Mouse (Mus musculus): ENCODE measurements around the gene Sec14l2. TPM values are rescaled to one million over a fixed set of nuclear protein-coding genes. Genes with fewer than 3 reads are reported as not detected.
A peak's percentile ranks its signal among the peaks of the same experiment; 100 is the strongest.

Sec14l2 gene
- polyA plus RNA-seq, 1 experiment from 2014 or later = 3.3 TPM

DNA sequence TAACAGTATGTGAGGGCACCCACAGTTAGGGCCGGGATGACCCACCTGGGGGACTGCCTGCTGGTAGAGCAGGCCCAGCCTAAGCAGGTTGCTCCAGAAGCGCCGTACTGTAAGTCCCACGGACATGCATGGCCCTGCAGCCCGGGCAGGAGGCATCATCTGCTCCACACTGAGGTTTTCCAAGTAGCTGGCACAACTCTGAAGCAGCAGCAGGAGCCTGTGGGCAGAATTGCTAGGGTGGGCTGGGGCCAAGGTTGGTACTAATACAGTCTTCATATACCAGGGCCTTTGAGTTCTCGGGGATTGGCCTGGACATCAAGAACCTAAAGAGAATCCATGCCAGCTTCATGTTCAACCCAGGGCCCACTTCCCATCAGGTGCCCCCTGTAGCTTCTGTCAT, 26.7 kb upstream of the Sec14l2 start:
- Histone ChIP-seq H3K36me3 (ENCODE audit: control insufficient read depth, insufficient read depth, low read length) (no peaks in the 10 kb centered on the region), H3K9ac (ENCODE audit: low read length) (no peak overlapping the region), H3K27ac (ENCODE audit: low read length) (no peak overlapping the region), H3K4me3 (ENCODE audit: low read length) (no peak overlapping the region), H3K4me2 (ENCODE audit: low read depth, low read length) (no peak overlapping the region), H3K4me1 (replicated peaks; ENCODE audit: control insufficient read depth, insufficient read depth, low read length) (no peaks in the 10 kb centered on the region), H3K27me3 (ENCODE audit: control insufficient read depth, insufficient read depth, low read depth, low read length) (no peaks in the 10 kb centered on the region), H3K9me3 (ENCODE audit: control insufficient read depth, low read length) (no peaks in the 10 kb centered on the region)
- ATAC-seq (ENCODE audit: low read depth) = no peak
- 91% methylated on average over 6 of the region's 6 CpGs for WGBS

DNA sequence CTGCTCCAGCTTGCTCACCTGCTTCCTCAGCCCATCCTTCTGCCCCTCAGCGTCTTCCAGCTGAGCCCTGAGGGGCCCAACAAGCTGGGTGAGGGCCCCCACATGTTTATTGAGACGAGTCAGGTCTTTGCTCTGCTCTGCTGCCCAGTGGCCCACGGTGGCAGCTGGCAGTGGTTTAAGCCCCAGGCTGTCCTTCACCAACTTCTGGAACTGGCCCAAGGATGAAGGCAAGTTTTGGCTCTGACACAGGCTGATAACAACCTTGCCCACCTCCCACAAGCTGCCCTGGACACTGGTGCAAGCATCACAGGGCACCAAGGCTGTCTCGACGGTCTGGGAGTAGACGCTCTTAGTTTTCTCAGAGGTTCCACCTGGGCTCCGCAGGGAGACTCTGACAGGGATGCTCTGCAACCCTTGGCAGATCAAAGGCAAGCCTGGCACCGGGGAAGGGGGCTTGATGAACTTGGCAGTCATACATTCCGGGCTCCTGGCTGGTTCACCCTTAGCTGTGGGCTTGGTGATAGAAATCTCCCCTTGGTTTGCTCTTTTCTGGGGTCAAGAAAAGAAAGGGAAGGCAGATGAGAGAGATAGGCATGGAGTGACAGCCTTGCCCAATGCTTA, 25.4 kb upstream of the Sec14l2 start:
- no peak overlapping the region for H3K4me3 ChIP-seq (ENCODE audit: low read length)
- no peaks in the 10 kb centered on the region for H3K4me1 ChIP-seq (replicated peaks; ENCODE audit: control insufficient read depth, insufficient read depth, low read length)
- no peaks in the 10 kb centered on the region for H3K27me3 ChIP-seq (ENCODE audit: control insufficient read depth, insufficient read depth, low read depth, low read length)
- H3K9me3 ChIP-seq (ENCODE audit: control insufficient read depth, low read length) = no peaks in the 10 kb centered on the region
- no peak overlapping the region for H3K4me2 ChIP-seq (ENCODE audit: low read depth, low read length)
- no peaks in the 10 kb centered on the region for H3K36me3 ChIP-seq (ENCODE audit: control insufficient read depth, insufficient read depth, low read length)
- H3K9ac ChIP-seq (ENCODE audit: low read length) = no peak overlapping the region
- H3K27ac ChIP-seq (ENCODE audit: low read length) = no peak overlapping the region
- WGBS = 75% methylated on average over 9 of the region's 9 CpGs
- no peak for ATAC-seq (ENCODE audit: low read depth)

DNA sequence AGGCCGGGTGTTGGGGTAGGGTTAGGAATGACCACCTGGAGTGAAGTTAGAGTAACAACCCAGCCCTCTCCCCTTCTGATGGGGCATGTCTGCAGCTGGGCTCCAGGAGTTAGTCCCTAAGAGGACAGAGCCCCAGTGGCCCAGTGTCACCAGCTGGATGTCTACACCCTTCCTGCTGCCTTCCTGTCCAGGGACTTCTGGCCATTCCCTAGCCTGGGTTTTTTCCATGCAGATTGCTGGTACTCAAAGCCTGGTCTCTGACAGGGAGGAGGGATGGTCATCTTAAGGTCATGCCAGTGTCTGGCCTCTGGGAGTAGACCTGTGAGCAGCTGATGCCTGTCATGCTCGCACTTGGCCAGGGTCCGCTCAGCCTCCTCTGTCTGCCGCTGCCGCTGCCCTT, 24.9 kb upstream of the Sec14l2 start:
- ATAC-seq (ENCODE audit: low read depth) = no peak
- peaks cover 3% of the 10 kb centered on the region; the same call in 1 of the 2 replicates for H3K36me3 ChIP-seq (ENCODE audit: control insufficient read depth, insufficient read depth, low read length)

DNA sequence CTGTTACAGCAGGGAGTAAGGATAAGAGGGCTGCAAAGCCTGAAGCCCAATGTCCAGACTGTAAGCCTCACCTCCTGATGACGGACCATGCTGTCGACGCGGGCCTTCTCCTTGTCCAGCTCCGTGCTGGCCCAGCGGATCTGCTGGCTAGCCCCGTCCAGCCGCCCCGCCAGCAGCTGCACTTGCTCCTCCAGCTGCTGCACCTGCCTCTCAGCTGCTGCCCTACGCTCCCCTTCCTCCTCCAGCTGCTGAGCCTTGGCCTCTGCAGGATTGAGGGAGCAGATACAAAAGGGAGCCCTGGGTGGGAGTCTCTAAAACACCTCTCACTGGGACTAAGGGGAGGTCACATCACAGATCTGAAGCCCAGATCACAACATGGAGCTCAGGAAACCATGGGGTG, 23.9 kb upstream of the Sec14l2 start:
- Histone ChIP-seq H3K36me3 (ENCODE audit: control insufficient read depth, insufficient read depth, low read length) (peaks cover 12% of the 10 kb centered on the region; the same call in 1 of the 2 replicates), H3K4me2 (ENCODE audit: low read depth, low read length) (no peak overlapping the region), H3K27ac (ENCODE audit: low read length) (no peak overlapping the region), H3K9ac (ENCODE audit: low read length) (no peak overlapping the region), H3K4me3 (ENCODE audit: low read length) (no peak overlapping the region), H3K9me3 (ENCODE audit: control insufficient read depth, low read length) (no peaks in the 10 kb centered on the region), H3K4me1 (replicated peaks; ENCODE audit: control insufficient read depth, insufficient read depth, low read length) (no peaks in the 10 kb centered on the region), H3K27me3 (ENCODE audit: control insufficient read depth, insufficient read depth, low read depth, low read length) (no peaks in the 10 kb centered on the region)
- WGBS = 78% methylated on average over 10 of the region's 10 CpGs
- ATAC-seq (ENCODE audit: low read depth) = no peak

More for the DNA sequence above, 24.9 kb upstream of the Sec14l2 start:
- WGBS = 87% methylated on average over 5 of the region's 5 CpGs
- H3K4me1 ChIP-seq (replicated peaks; ENCODE audit: control insufficient read depth, insufficient read depth, low read length) = no peaks in the 10 kb centered on the region
- H3K4me3 ChIP-seq (ENCODE audit: low read length) = no peak overlapping the region
- H3K9ac ChIP-seq (ENCODE audit: low read length) = no peak overlapping the region
- H3K27ac ChIP-seq (ENCODE audit: low read length) = no peak overlapping the region
- no peaks in the 10 kb centered on the region for H3K27me3 ChIP-seq (ENCODE audit: control insufficient read depth, insufficient read depth, low read depth, low read length)
- no peaks in the 10 kb centered on the region for H3K9me3 ChIP-seq (ENCODE audit: control insufficient read depth, low read length)
- H3K4me2 ChIP-seq (ENCODE audit: low read depth, low read length) = no peak overlapping the region

DNA sequence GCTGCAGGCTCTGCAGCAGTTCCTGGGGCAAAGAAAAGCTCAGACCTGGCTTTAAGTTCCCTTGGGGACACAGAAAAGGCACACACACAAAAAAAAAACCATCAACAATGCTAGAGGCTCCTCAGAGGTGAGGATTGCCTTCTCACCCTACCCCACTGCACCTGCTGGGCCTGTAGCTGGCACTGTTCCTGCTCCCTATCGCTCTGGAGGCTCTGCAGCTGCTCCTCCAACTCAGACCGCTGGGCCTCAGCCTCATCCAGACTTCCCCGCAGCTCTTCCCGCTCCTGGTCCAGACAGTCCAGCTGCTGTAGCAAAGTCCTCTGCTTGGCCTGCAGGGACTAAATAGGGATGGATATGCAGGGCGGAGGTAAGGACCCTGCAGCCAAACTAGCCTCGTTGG, 23.2 kb upstream of the Sec14l2 start:
- ATAC-seq (ENCODE audit: low read depth) = no peak
- H3K36me3 ChIP-seq (ENCODE audit: control insufficient read depth, insufficient read depth, low read length) = peaks cover 17% of the 10 kb centered on the region
- H3K27ac ChIP-seq (ENCODE audit: low read length) = no peak overlapping the region
- WGBS = 76% methylated on average over 6 of the region's 6 CpGs
- no peak overlapping the region for H3K4me2 ChIP-seq (ENCODE audit: low read depth, low read length)
- no peaks in the 10 kb centered on the region for H3K9me3 ChIP-seq (ENCODE audit: control insufficient read depth, low read length)
- H3K4me3 ChIP-seq (ENCODE audit: low read length) = no peak overlapping the region
- no peaks in the 10 kb centered on the region; the same call in 1 of the 2 replicates for H3K4me1 ChIP-seq (replicated peaks; ENCODE audit: control insufficient read depth, insufficient read depth, low read length)
- H3K9ac ChIP-seq (ENCODE audit: low read length) = no peak overlapping the region
- H3K27me3 ChIP-seq (ENCODE audit: control insufficient read depth, insufficient read depth, low read depth, low read length) = no peaks in the 10 kb centered on the region

DNA sequence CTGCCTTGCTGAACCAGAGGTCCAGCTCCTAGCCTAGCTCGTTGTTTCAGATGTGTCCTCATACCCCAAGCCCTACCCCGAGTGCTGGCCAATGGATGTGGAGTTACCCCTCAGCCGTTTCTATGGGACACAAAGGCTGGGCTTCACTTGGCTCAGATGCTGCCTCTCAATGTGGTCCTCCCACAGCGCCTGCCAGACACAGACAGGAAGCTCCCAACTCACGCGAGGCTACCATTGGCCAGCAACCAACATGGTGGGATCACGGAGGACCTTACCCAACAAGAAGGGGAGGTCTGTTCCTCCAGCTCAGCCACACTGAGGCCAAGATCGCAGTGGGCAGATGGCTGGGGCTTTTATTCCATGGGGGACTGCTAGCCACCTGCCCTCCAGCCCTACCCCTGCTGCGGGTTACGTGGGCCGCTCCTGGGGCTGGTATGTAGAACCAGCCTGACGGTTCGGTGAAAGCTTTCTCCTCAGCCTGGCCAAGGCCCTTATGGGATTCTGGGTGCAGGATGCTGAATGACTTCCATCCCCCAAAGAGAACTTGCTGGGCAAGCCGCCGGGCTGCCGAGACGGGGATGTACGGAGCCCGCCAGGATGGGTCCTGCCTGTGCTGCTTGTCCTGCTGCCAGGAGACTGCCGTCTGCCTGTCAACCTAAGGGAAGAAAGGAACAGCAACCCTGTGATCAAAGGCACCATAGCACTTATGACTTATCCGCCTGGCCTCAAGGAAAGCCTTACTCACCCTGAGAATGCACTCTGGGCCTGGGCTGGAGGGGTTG, 20.3 kb upstream of the Sec14l2 start:
- H3K36me3 ChIP-seq (ENCODE audit: control insufficient read depth, insufficient read depth, low read length) = peaks cover 29% of the 10 kb centered on the region
- no peak overlapping the region for H3K4me3 ChIP-seq (ENCODE audit: low read length)
- H3K4me2 ChIP-seq (ENCODE audit: low read depth, low read length) = no peak overlapping the region
- no peaks in the 10 kb centered on the region for H3K9me3 ChIP-seq (ENCODE audit: control insufficient read depth, low read length)
- no peak overlapping the region for H3K9ac ChIP-seq (ENCODE audit: low read length)
- H3K4me1 ChIP-seq (replicated peaks; ENCODE audit: control insufficient read depth, insufficient read depth, low read length) = no peaks in the 10 kb centered on the region; the same call in 1 of the 2 replicates
- WGBS = 85% methylated on average over 21 of the region's 21 CpGs
- H3K27me3 ChIP-seq (ENCODE audit: control insufficient read depth, insufficient read depth, low read depth, low read length) = no peaks in the 10 kb centered on the region
- H3K27ac ChIP-seq (ENCODE audit: low read length) = no peak overlapping the region
- ATAC-seq (ENCODE audit: low read depth) = no peak

DNA sequence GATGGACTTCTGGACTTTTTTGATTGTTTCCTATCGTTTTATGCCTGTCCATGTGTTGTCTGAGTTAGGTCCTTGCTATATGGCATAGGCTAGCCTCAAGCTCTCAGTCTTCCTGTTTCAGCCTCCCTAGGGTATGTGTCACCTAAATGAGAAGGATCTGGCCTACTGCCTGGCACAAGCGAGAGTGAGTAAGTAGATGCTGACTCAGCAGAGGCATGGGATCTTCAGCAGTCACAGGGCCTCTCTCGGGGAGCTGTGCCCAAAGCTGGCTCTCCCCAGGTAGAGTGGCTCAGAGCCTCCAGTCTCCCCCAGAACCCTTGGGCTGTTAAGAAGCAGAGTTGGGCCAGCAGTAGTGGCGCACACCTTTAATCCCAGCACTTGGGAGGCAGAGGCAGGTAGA, 19.1 kb upstream of the Sec14l2 start:
- no peaks in the 10 kb centered on the region for H3K27me3 ChIP-seq (ENCODE audit: control insufficient read depth, insufficient read depth, low read depth, low read length)
- 88% methylated on average over 4 of the region's 4 CpGs for WGBS
- no peaks in the 10 kb centered on the region; the same call in 1 of the 2 replicates for H3K4me1 ChIP-seq (replicated peaks; ENCODE audit: control insufficient read depth, insufficient read depth, low read length)
- no peak overlapping the region for H3K4me3 ChIP-seq (ENCODE audit: low read length)
- ATAC-seq (ENCODE audit: low read depth) = no peak
- peak overlapping the region; percentile 82 for H3K27ac ChIP-seq (ENCODE audit: low read length)
- no peak overlapping the region for H3K4me2 ChIP-seq (ENCODE audit: low read depth, low read length)
- peaks cover 29% of the 10 kb centered on the region for H3K36me3 ChIP-seq (ENCODE audit: control insufficient read depth, insufficient read depth, low read length)
- H3K9ac ChIP-seq (ENCODE audit: low read length) = no peak overlapping the region
- H3K9me3 ChIP-seq (ENCODE audit: control insufficient read depth, low read length) = no peaks in the 10 kb centered on the region

DNA sequence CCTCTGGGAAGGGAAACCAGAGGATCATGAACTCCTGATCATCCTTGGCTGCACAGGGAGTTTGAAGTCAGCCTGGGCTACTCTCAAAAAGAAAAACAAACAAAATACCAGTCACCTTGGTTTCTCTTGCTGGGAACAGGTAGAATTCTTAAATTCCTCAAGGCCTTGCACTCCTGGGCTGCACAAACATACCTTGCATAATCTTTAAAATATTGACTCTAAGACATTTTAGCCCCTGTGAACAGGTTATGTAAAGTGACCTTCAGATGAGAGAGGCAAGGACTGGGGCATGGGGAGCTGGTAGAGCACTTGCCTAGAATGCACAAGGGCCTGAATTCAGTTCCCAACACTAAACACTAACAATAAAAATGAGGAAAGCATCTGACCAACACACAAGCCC, 18.3 kb upstream of the Sec14l2 start:
- Histone ChIP-seq H3K4me2 (ENCODE audit: low read depth, low read length) (no peak overlapping the region), H3K27ac (ENCODE audit: low read length) (peak overlapping the region; percentile 82), H3K4me1 (replicated peaks; ENCODE audit: control insufficient read depth, insufficient read depth, low read length) (peaks cover under 1% of the 10 kb centered on the region; the same call in 1 of the 2 replicates), H3K36me3 (ENCODE audit: control insufficient read depth, insufficient read depth, low read length) (peaks cover 29% of the 10 kb centered on the region), H3K4me3 (ENCODE audit: low read length) (no peak overlapping the region), H3K27me3 (ENCODE audit: control insufficient read depth, insufficient read depth, low read depth, low read length) (no peaks in the 10 kb centered on the region), H3K9me3 (ENCODE audit: control insufficient read depth, low read length) (no peaks in the 10 kb centered on the region), H3K9ac (ENCODE audit: low read length) (no peak overlapping the region)
- peak; percentile 77 for ATAC-seq (ENCODE audit: low read depth)

DNA sequence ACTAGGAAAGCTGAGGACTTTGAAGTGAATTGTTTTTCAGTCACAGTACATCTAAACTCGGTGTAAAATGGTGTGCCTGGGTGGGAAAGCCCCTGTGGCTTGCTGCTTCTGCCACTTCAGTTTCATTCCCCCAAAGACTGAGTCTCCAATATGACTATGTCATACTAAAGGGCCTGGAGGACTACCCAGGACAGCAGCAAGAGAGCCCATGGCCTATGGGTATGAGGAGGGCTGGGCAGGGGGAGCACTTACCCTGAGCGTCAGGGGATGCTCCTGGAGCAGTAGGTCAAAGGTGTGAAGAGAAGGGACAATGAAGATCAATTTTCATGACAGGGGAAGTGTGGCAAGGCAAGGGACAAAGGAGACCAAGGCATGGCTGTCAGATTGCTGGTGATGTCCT, 15.7 kb upstream of the Sec14l2 start:
- Histone ChIP-seq H3K27ac (ENCODE audit: low read length) (no peak overlapping the region), H3K9me3 (ENCODE audit: control insufficient read depth, low read length) (no peaks in the 10 kb centered on the region), H3K27me3 (ENCODE audit: control insufficient read depth, insufficient read depth, low read depth, low read length) (no peaks in the 10 kb centered on the region), H3K4me2 (ENCODE audit: low read depth, low read length) (no peak overlapping the region), H3K4me3 (ENCODE audit: low read length) (no peak overlapping the region), H3K9ac (ENCODE audit: low read length) (no peak overlapping the region), H3K36me3 (ENCODE audit: control insufficient read depth, insufficient read depth, low read length) (peaks cover 29% of the 10 kb centered on the region), H3K4me1 (replicated peaks; ENCODE audit: control insufficient read depth, insufficient read depth, low read length) (peaks cover 10% of the 10 kb centered on the region)
- 69% methylated on average over 2 of the region's 2 CpGs for WGBS
- no peak for ATAC-seq (ENCODE audit: low read depth)

Measured in lung, embryonic 16.5 days (tissue).